Mouse (Mus musculus) MEL (cell line): ENCODE results near the gene Folr2.

ENCODE experiments used
- CTCF ChIP-seq, 3 experiments: IDR thresholded peaks in 2 of 3; conservative IDR thresholded peaks in 1 of 3; 2 replicates each; pipeline ENCODE4 v1.5.1; 2011 to 2012; ENCODE audit warnings: low read length in 3 of 3, low read depth in 2 of 3, mild to moderate bottlenecking in 2 of 3, improper control_type of control experiment in 1 of 3, inconsistent platforms in 1 of 3, mixed read lengths in 1 of 3, moderate library complexity in 1 of 3; ENCODE audit not compliant: control insufficient read depth in 1 of 3, insufficient read depth in 1 of 3, poor library complexity in 1 of 3, severe bottlenecking in 1 of 3
- E2F4 ChIP-seq: IDR thresholded peaks from 2 replicates; pipeline ENCODE4 v1.6.1; 2011; ENCODE audit warnings: low read depth, low read length, improper control_type of control experiment, borderline replicate concordance
- EP300 ChIP-seq, 2 experiments: IDR thresholded peaks; 2 replicates each; pipeline ENCODE4 v1.6.1; 2011; ENCODE audit warnings: improper control_type of control experiment in 2 of 2, low read length in 2 of 2, low read depth in 1 of 2, mild to moderate bottlenecking in 1 of 2
- GATA1 ChIP-seq: IDR thresholded peaks from 2 replicates; pipeline ENCODE4 v1.6.1; 2011; ENCODE audit warnings: low read depth, low read length, improper control_type of control experiment
- MYB ChIP-seq: IDR thresholded peaks from 2 replicates; pipeline ENCODE4 v1.6.1; 2011; ENCODE audit warnings: mild to moderate bottlenecking, low read depth, low read length, improper control_type of control experiment
- POLR2A ChIP-seq, 2 experiments: IDR thresholded peaks; 2 replicates each; pipeline ENCODE4 v1.6.1; 2011 to 2012; ENCODE audit warnings: low read length in 2 of 2, mild to moderate bottlenecking in 2 of 2, control low read depth in 1 of 2, improper control_type of control experiment in 1 of 2, low read depth in 1 of 2, moderate library complexity in 1 of 2; ENCODE audit not compliant: control insufficient read depth in 1 of 2, insufficient read depth in 1 of 2, poor library complexity in 1 of 2
- POLR2AphosphoS2 ChIP-seq: IDR thresholded peaks from 2 replicates; pipeline ENCODE4 v1.6.1; 2011; ENCODE audit warnings: low read length, improper control_type of control experiment
- TAL1 ChIP-seq: IDR thresholded peaks from 2 replicates; pipeline ENCODE4 v1.6.1; 2012; ENCODE audit warnings: mild to moderate bottlenecking, inconsistent platforms, low read length, moderate library complexity, mixed read lengths
- TBP ChIP-seq: IDR thresholded peaks from 2 replicates; pipeline ENCODE4 v1.8.0; 2011; ENCODE audit warnings: low read depth, low read length, improper control_type of control experiment
- TCF12 ChIP-seq: IDR thresholded peaks from 2 replicates; pipeline ENCODE4 v1.6.1; 2014; ENCODE audit warnings: low read depth, mild to moderate bottlenecking, inconsistent platforms, low read length, improper control_type of control experiment, moderate library complexity
- ZKSCAN1 ChIP-seq: IDR thresholded peaks from 2 replicates; pipeline ENCODE4 v1.6.1; 2012; ENCODE audit warnings: low read depth, mild to moderate bottlenecking, inconsistent platforms, low read length, improper control_type of control experiment, moderate library complexity

- no peak for TF ChIP-seq CTCF (IDR thresholded peaks at IDR 0.05 in 2 of 3, conservative IDR thresholded peaks at IDR 0.05 in 1 of 3; ENCODE audit: control insufficient read depth in 1 of 3, insufficient read depth in 1 of 3, low read depth in 2 of 3, low read length in 3 of 3, poor library complexity in 1 of 3, severe bottlenecking in 1 of 3)
- no peak for TF ChIP-seq GATA1
- TF ChIP-seq TCF12, result no peak
- TF ChIP-seq POLR2A (IDR thresholded peaks at IDR 0.05; ENCODE audit: control insufficient read depth in 1 of 2, insufficient read depth in 1 of 2, low read depth in 1 of 2, low read length in 2 of 2, poor library complexity in 1 of 2), result no peak
- TF ChIP-seq E2F4, result no peak
- no peak for TF ChIP-seq POLR2AphosphoS2
- TF ChIP-seq ZKSCAN1, result no peak
- TF ChIP-seq EP300 (IDR thresholded peaks at IDR 0.05; ENCODE audit: low read depth in 1 of 2, low read length in 2 of 2), result no peak
- no peak for TF ChIP-seq TBP
- no peak for TF ChIP-seq TAL1
- TF ChIP-seq MYB, result no peak
Measured at GRCm38 (mm10) chr7:101888460-101888859, 31.5 kb upstream of the Folr2 start.
